Mouse (Mus musculus) liver, embryonic 11.5 days (tissue): Measurements from ENCODE around the gene Slc7a15. TPM values are rescaled to one million over a fixed set of nuclear protein-coding genes. Genes with fewer than 3 reads are reported as not detected.
A peak's percentile ranks its signal among the peaks of the same experiment; 100 is the strongest.
"Not testable (repeated sequence)": the region's sequence is repeated elsewhere in the genome, so short reads cannot be mapped to it uniquely, and the experiment has no call there.

Experiments used
- ATAC-seq: fragments of 200-750 bp; cut with Nextera tagmentation; replicated peaks from 2 replicates; pipeline ENCODE4 v1.8.0; 2017; ENCODE audit warnings: moderate number of reproducible peaks, mild to moderate bottlenecking, moderate TSS enrichment, moderate library complexity; ENCODE audit not compliant: low FRiP score
- DNase-seq: peaks from one replicate; pipeline ENCODE4 v3.0.0-alpha.2; 2017; ENCODE audit warnings: low spot score
- H3K27ac ChIP-seq: fragments of 300-500 bp; sonication (generic); 2 replicates; pipeline ENCODE4 v1.5.1; 2014; ENCODE audit warnings: mild to moderate bottlenecking, low read depth, low read length, control low read depth
- H3K27me3 ChIP-seq: fragments of 300-500 bp; sonication (generic); replicated peaks from 2 replicates; pipeline ENCODE4 v1.6.1; 2014; ENCODE audit warnings: low read length, mixed read lengths; ENCODE audit not compliant: control insufficient read depth, insufficient read depth
- H3K36me3 ChIP-seq: fragments of 300-500 bp; sonication (generic); 2 replicates; pipeline ENCODE4 v1.6.1; 2014; ENCODE audit warnings: mild to moderate bottlenecking, low read length, moderate library complexity, mixed read lengths; ENCODE audit not compliant: control insufficient read depth, insufficient read depth
- H3K4me1 ChIP-seq: fragments of 300-500 bp; sonication (generic); replicated peaks from 2 replicates; pipeline ENCODE4 v1.6.1; 2014; ENCODE audit warnings: low read length, mixed read lengths; ENCODE audit not compliant: control insufficient read depth, insufficient read depth
- H3K4me2 ChIP-seq: fragments of 300-500 bp; sonication (generic); 2 replicates; pipeline ENCODE4 v1.6.1; 2014; ENCODE audit warnings: mild to moderate bottlenecking, control low read depth, moderate library complexity
- H3K4me3 ChIP-seq: fragments of 300-500 bp; sonication (generic); 2 replicates; pipeline ENCODE4 v1.5.1; 2014; ENCODE audit warnings: low read depth, low read length, control low read depth
- H3K9ac ChIP-seq: fragments of 300-500 bp; sonication (generic); 2 replicates; pipeline ENCODE4 v1.6.1; 2014; ENCODE audit warnings: low read depth, low read length, control low read depth
- H3K9me3 ChIP-seq: fragments of 300-500 bp; sonication (generic); 2 replicates; pipeline ENCODE4 v1.6.1; 2016; ENCODE audit warnings: low read length, inconsistent platforms, mixed read lengths; ENCODE audit not compliant: control insufficient read depth
- WGBS: fragments of 180-500 bp; shearing (Covaris S2); extraction: QIAGEN DNeasy Blood & Tissue Kit; methylation state at CpG from one replicate; pipeline ENCODE4 v1.1.7; 2014; 5-methylcytosine and 5-hydroxymethylcytosine counted together
- polyA plus RNA-seq: library from polyadenylated mRNA; unstranded; fragments of >200 nt; fragmentation: Nextera tagmentation; extraction: Ambion mirVana; gene quantifications from 2 replicates; pipeline ENCODE4 v1.2.1, GENCODE M21; 2014

The Slc7a15 gene
- polyA plus RNA-seq, 1 experiment from 2014 or later: not detected

DNA sequence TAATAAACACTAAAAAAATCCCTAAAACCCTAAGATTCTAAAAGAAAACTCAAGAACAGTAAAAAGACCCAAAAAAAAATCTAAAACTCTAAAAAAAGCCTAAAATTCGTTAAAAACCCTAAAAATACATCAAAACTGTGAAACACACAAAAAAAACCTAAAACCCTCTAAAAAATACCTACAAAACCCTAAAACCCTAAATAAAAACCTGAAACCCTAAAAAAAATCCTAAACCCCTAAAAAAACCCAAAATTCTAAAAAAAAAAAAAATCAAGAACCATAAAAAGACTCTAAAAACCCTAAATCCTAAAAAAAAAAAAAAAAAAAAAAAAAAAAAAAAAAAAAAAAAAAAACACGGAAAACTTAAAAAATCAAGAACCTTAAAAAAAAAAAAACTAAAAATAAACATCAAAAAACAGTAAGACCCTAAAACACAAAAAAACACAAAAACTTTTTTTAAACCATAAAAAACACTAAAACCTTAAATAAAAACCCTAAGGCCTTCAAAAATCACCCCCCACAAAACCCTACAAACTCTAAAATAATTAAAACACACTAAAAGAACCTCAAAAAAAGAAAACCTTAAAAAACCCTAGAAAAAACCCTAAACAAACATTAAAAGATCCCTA lies 34.0 kb upstream of the Slc7a15 start:
- Histone ChIP-seq H3K9ac (no peak overlapping the region), H3K9me3 (no peaks in the 10 kb centered on the region), H3K4me2 (no peak overlapping the region), H3K4me3 (no peak overlapping the region), H3K4me1 (no peaks in the 10 kb centered on the region), H3K27me3 (no peaks in the 10 kb centered on the region), H3K27ac (no peak overlapping the region), H3K36me3 (no peaks in the 10 kb centered on the region)
- WGBS: 89% methylated on average over 2 of the region's 2 CpGs
- no peak for DNase-seq
- ATAC-seq: no peak

DNA sequence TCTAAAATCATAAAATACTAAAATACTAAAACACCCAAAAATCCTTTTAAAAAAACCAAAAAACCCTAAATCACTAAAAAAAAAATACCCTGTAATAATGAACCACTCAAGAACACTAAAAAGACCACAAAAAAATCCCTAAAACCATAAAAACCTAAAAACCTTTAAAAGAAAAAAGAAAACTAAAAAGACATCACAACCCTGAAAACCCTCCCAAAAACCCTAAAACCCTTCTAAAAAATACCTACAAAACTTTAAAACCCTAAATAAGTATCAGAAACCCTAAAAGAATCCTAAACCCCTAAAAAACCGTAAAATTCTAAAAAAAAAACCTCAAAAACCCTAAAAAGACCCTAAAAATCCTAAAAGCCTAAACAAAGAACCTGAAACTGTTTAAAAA lies 32.8 kb upstream of the Slc7a15 start:
- WGBS: 93% methylated on average over 1 of the region's 1 CpGs
- no peak overlapping the region for H3K4me2 ChIP-seq
- H3K27ac ChIP-seq: no peak overlapping the region
- H3K36me3 ChIP-seq: no peaks in the 10 kb centered on the region
- H3K9me3 ChIP-seq: no peaks in the 10 kb centered on the region
- H3K27me3 ChIP-seq: no peaks in the 10 kb centered on the region
- H3K4me3 ChIP-seq: no peak overlapping the region
- DNase-seq (no peak), ATAC-seq (no peak)
- H3K4me1 ChIP-seq: no peaks in the 10 kb centered on the region
- H3K9ac ChIP-seq: no peak overlapping the region

DNA sequence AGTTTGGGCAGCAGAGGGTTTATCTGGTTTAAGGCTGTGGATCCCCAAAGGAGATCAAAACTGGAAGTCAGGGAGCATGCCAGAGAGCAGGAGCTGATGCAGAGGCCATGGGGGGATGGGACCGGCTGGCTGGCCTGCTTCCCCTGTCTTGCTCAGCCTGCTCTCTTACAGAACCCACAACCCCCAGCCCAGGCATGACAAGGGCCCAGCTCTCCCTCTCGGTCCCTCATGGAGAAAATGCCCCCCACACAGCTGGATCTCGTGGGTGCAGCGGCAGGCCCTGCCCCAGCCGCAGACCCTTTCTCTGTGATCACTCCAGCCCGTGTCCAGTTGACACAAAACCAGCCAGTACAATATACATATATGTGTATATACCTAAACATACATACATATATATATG lies 30.7 kb upstream of the Slc7a15 start:
- peak; percentile 31 for DNase-seq
- Histone ChIP-seq H3K4me3 (no peak overlapping the region), H3K4me1 (no peaks in the 10 kb centered on the region), H3K9me3 (no peaks in the 10 kb centered on the region), H3K27ac (no peak overlapping the region), H3K36me3 (no peaks in the 10 kb centered on the region), H3K27me3 (no peaks in the 10 kb centered on the region), H3K9ac (no peak overlapping the region), H3K4me2 (no peak overlapping the region)
- WGBS: 93% methylated on average over 6 of the region's 6 CpGs
- no peak for ATAC-seq

DNA sequence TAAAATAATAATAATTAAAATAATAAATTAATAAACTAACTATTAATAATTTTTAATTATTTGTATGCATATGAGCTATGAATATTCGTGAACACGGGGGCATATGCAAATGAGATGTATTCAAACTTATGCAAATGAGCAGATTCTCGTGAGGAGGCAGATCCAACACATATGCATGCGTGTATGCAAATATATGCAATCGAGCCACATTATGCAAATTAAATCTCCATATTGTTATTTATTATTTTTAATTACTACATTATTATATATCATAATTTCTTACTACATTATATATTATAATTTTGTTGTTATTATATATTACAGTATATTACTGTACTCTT lies 21.8 kb upstream of the Slc7a15 start:
- Histone ChIP-seq H3K4me1 (no peaks in the 10 kb centered on the region), H3K27me3 (no peaks in the 10 kb centered on the region), H3K9me3 (peaks cover 4% of the 10 kb centered on the region; the same call in 1 of the 2 replicates), H3K4me3 (no peak overlapping the region), H3K9ac (no peak overlapping the region), H3K36me3 (no peaks in the 10 kb centered on the region), H3K27ac (no peak overlapping the region), H3K4me2 (no peak overlapping the region)
- no peak for DNase-seq
- 88% methylated on average over 5 of the region's 5 CpGs for WGBS
- ATAC-seq: no peak

DNA sequence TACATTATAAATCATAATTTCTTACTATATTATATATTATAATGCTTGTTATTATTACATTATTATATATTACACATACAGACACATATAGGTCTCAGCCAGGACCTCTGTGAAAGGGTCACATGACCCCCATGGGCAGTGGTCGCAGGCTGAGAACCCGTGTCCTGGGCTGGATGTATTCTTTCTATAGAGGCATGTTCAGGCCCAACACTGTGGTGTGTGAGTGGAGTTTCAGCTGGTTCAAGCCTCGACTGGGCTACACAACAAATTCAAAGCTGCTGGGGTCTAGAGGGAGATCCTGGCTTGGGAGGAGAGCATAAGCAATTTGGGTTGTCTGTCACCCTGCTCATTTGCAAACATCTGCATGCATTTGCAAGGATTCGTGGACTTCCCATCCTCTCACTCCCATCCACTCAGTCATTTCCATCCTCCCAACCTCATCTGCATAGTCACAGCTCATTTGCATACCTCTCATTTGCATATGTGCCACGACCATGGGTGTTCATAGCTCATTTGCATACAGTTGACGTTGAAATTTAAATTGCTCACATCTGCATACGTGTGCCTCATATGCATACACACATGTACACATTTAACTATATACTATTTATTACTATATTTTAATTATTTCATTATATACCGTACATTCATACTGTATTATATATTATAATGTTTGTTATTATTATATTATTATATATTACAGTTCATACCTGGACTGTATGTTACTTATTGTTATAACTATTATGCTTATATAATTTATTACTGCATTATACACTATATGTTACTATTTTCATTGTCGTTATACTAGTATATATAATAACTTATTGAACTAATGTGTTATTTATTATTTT lies 21.2 kb upstream of the Slc7a15 start:
- DNase-seq (peak; percentile 33), ATAC-seq (no peak)
- peaks cover 4% of the 10 kb centered on the region; the same call in 1 of the 2 replicates for H3K9me3 ChIP-seq
- H3K9ac ChIP-seq: no peak overlapping the region
- H3K4me1 ChIP-seq: no peaks in the 10 kb centered on the region
- H3K4me3 ChIP-seq: no peak overlapping the region
- no peaks in the 10 kb centered on the region for H3K27me3 ChIP-seq
- no peak overlapping the region for H3K4me2 ChIP-seq
- 88% methylated on average over 9 of the region's 9 CpGs for WGBS
- no peak overlapping the region for H3K27ac ChIP-seq
- H3K36me3 ChIP-seq: no peaks in the 10 kb centered on the region

DNA sequence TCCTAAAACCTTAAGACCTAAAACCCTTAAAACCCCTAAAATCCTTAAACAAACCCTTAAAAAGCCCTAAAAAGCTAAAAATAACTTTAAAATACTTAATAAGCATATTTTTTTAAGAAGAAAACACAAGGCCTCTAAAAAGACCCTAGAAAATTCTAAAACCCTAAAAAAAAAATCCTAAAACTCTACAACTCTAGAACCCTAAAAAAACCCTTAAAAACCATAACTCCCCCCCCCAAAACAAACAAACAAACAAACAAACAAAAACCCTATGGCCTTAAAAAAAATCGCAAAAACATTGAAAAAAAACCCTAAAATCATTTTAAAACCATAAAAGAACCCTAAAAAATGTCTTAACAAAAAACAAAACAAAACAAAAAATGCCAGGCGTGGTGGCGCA lies 19.4 kb upstream of the Slc7a15 start:
- Histone ChIP-seq H3K4me3 (no peak overlapping the region), H3K27me3 (no peaks in the 10 kb centered on the region), H3K9me3 (peaks cover 4% of the 10 kb centered on the region; the same call in 1 of the 2 replicates), H3K4me2 (no peak overlapping the region), H3K9ac (no peak overlapping the region), H3K27ac (no peak overlapping the region), H3K4me1 (no peaks in the 10 kb centered on the region), H3K36me3 (no peaks in the 10 kb centered on the region)
- WGBS: 85% methylated on average over 3 of the region's 3 CpGs
- no peak for ATAC-seq
- DNase-seq: no peak

DNA sequence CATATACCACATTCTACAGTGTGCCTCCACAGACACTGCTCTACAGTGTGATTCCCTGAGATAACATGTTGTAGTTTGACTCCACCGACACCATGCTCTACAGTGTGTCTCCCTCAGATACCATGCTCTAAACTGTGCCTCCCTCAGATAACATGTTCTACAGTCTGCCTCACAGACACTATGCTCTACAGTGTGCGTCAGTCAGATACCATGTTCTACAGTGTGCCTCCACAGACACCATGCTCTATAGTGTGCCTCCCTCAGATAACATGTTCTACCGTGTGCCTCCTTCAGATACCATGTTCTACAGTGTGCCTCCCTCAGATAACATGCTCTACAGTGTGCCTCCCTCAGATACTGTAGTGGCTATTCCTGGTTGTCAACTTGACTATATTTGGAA lies 10.2 kb upstream of the Slc7a15 start:
- Histone ChIP-seq H3K4me2 (no peak overlapping the region), H3K4me1 (no peaks in the 10 kb centered on the region), H3K9ac (no peak overlapping the region), H3K27ac (no peak overlapping the region), H3K27me3 (no peaks in the 10 kb centered on the region), H3K4me3 (no peak overlapping the region), H3K9me3 (0 out of 2 replicates have a peak, but pooled peaks cover 2% of the 10 kb centered on the region), H3K36me3 (no peaks in the 10 kb centered on the region)
- no peak for DNase-seq
- WGBS: 87% methylated on average over 3 of the region's 3 CpGs
- ATAC-seq: no peak

DNA sequence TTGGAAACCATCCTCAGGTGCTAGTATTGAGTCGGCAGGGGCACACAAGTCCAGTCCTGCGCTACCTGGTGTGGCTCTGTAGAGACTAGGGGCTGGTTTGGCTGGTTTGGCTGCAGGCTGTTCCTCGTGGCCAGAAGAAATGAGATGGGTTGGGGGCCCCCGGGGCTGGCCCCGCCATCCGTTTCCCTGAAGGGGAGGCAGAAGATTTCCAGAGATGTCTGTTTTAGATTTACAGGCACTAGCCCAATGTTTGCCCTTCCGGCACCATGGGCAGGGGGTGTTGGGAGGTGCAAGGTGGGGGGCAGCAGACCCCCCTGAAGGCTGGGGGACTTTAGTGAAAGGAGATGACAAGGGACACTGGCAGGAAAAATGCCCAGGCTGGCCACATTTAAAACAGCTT lies 3.3 kb downstream of the Slc7a15 start:
- Histone ChIP-seq H3K4me3 (no peak overlapping the region), H3K27me3 (no peaks in the 10 kb centered on the region), H3K27ac (no peak overlapping the region), H3K36me3 (no peaks in the 10 kb centered on the region), H3K4me2 (no peak overlapping the region), H3K4me1 (no peaks in the 10 kb centered on the region), H3K9me3 (peaks cover 10% of the 10 kb centered on the region; the same call in 1 of the 2 replicates), H3K9ac (no peak overlapping the region)
- WGBS: 90% methylated on average over 7 of the region's 7 CpGs
- no peak for ATAC-seq
- DNase-seq: no peak

DNA sequence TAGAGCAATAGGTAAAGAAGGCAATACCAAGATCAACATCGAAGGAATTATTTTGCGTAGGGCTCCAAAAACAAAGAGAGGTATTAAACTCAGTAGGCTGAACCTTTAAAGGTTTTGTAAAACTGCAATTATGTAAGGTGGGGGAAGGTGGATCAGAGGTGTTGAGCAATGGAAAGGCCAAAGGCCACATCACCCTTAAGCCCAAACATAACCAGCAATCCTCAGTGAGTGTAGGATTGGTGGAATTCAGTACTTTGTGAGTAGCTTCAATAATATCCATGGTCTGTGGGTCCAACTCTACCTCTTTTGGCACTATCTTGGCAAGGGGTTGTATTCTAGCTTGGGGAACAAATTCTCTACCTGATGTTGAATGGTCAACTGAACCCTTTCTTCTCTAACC lies 7.5 kb downstream of the Slc7a15 start:
- DNase-seq, ATAC-seq, H3K27me3 ChIP-seq, H3K27ac ChIP-seq, H3K36me3 ChIP-seq, H3K9ac ChIP-seq, H3K4me1 ChIP-seq, H3K4me3 ChIP-seq, H3K9me3 ChIP-seq, H3K4me2 ChIP-seq: not testable (repeated sequence)
- 88% methylated on average over 2 of the region's 2 CpGs for WGBS
